Mouse (Mus musculus) embryonic facial prominence, embryonic 10.5 days (tissue): ENCODE measurements around the gene Chn2. TPM values are rescaled to one million over a fixed set of nuclear protein-coding genes. Genes with fewer than 3 reads are reported as not detected.

Experiments used
- DNase-seq: peaks from one replicate; pipeline ENCODE4 v3.0.0-alpha.2; 2017; ENCODE audit warnings: low spot score
- H3K27ac ChIP-seq: fragments of 300-500 bp; sonication (generic); replicated peaks from 2 replicates; pipeline ENCODE4 v1.5.1; 2016; ENCODE audit warnings: mild to moderate bottlenecking
- H3K27me3 ChIP-seq: fragments of 300-500 bp; sonication (generic); replicated peaks from 2 replicates; pipeline ENCODE4 v1.6.1; 2016; ENCODE audit warnings: low read depth, mild to moderate bottlenecking; ENCODE audit not compliant: poor library complexity, severe bottlenecking
- H3K36me3 ChIP-seq: fragments of 300-500 bp; sonication (generic); replicated peaks from 2 replicates; pipeline ENCODE4 v1.6.1; 2016; ENCODE audit warnings: mild to moderate bottlenecking, moderate library complexity
- H3K4me1 ChIP-seq: fragments of 300-500 bp; sonication (generic); 2 replicates; pipeline ENCODE4 v1.6.1; 2016
- H3K4me3 ChIP-seq: fragments of 300-500 bp; sonication (generic); 2 replicates; pipeline ENCODE4 v1.5.1; 2016; ENCODE audit warnings: mild to moderate bottlenecking, moderate library complexity
- H3K9me3 ChIP-seq: fragments of 300-500 bp; sonication (generic); 2 replicates; pipeline ENCODE4 v1.6.1; 2016; ENCODE audit warnings: mild to moderate bottlenecking
- WGBS: fragments of 180-500 bp; shearing (Covaris S2); methylation state at CpG from one replicate; pipeline ENCODE4 v1.1.7; 2016; 5-methylcytosine and 5-hydroxymethylcytosine counted together
- polyA plus RNA-seq: library from polyadenylated mRNA; unstranded; fragments of >200 nt; fragmentation: Nextera tagmentation; extraction: Ambion mirVana; gene quantifications from 2 replicates; pipeline ENCODE4 v1.2.1, GENCODE M21; 2016

The Chn2 gene
- polyA plus RNA-seq, 1 experiment from 2014 or later, result 11.3 TPM

DNA sequence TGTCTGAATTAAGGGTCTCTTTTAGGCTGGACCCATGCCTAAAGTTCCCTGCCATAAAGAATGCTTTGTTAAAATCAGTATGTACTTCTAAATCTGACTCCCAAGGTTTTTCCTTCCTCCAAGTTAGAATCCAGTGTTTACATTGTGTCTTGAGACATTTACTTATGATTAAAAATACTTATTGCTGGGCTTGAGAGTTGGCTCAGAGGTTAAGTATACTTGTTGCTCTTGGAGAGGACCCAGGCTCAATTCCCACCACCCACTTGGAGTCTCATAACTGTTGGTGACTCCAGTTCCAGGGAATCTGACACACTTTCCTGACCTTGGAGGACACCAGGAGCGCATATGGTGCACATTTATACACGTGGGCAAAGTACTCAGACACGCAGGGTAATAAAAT is 20.9 kb downstream of the Chn2 start:
- no peak for DNase-seq
- Histone ChIP-seq H3K27me3 (no peaks in the 10 kb centered on the region), H3K4me1 (peaks cover 23% of the 10 kb centered on the region), H3K9me3 (no peaks in the 10 kb centered on the region), H3K4me3 (no peak overlapping the region), H3K36me3 (no peaks in the 10 kb centered on the region), H3K27ac (no peak overlapping the region)
- WGBS, result 91% methylated on average over 3 of the region's 3 CpGs

DNA sequence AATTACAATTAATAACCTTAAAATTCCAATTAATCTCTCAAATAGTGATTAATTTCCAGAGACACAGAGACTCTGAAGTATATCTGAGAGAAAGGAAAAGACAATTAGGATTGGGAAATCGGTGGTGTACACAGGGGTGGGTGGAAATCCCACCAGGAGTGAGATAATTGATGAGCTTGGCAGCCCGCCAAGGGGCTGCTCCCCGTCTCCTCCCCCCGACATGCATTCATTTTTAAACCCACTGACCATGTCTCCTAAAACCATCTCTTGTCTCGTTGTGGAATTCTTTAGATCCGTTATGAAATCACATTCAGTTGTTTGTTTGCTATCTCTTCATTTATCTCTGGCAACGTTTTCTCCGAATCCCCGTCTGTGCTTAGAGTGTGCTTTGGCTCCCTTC is 22.0 kb downstream of the Chn2 start:
- Histone ChIP-seq H3K27ac (no peak overlapping the region), H3K4me1 (peaks cover 20% of the 10 kb centered on the region), H3K27me3 (no peaks in the 10 kb centered on the region), H3K4me3 (no peak overlapping the region), H3K36me3 (no peaks in the 10 kb centered on the region), H3K9me3 (no peaks in the 10 kb centered on the region)
- 79% methylated on average over 9 of the region's 9 CpGs for WGBS
- DNase-seq, result no peak

DNA sequence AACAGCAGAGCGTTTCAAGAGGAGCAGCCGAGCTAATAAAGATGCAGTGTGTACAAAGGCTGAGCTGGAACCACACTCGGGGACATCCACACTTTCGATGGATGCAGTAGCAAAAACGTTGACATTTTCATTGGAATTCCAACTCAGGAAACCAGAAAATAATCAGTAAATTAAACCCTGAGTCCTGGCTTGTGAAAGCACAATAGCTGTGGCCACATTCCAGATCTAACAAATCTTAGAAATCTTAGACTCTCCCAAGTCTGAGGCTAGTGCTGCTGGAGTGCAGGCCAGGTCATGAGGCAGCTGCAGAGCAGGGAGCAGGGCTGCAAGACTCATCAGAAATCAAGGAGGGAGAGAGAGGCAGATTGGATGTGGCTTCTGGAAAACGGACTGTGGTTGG is 24.5 kb downstream of the Chn2 start:
- no peaks in the 10 kb centered on the region for H3K36me3 ChIP-seq
- no peaks in the 10 kb centered on the region for H3K27me3 ChIP-seq
- H3K4me3 ChIP-seq, result no peak overlapping the region
- H3K9me3 ChIP-seq, result no peaks in the 10 kb centered on the region
- peaks cover 19% of the 10 kb centered on the region for H3K4me1 ChIP-seq
- no peak overlapping the region for H3K27ac ChIP-seq
- no peak for DNase-seq
- WGBS, result 74% methylated on average over 6 of the region's 6 CpGs

DNA sequence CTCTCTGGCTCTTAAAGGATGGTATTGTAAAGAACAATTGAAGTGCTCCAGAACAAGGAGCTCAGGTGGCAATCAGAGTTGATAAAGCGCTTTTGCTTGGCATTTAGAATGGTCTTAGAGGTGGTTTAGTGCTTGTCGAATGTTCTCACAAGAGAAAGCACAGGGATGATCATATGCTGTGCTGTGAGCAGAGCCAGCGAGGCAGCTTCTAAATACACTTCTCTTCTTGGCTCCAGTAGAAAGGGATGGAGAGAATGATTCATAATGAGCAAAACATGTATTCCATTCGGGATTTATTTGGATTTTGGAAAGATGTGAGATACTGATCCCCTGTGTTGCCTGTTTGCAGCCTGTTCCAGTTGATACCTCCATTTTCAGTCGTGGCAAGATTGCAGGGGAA is 28.0 kb downstream of the Chn2 start:
- WGBS, result 81% methylated on average over 5 of the region's 5 CpGs
- Histone ChIP-seq H3K36me3 (no peaks in the 10 kb centered on the region), H3K27ac (no peak overlapping the region), H3K4me3 (no peak overlapping the region), H3K9me3 (no peaks in the 10 kb centered on the region), H3K4me1 (peaks cover 16% of the 10 kb centered on the region), H3K27me3 (no peaks in the 10 kb centered on the region)
- no peak for DNase-seq

DNA sequence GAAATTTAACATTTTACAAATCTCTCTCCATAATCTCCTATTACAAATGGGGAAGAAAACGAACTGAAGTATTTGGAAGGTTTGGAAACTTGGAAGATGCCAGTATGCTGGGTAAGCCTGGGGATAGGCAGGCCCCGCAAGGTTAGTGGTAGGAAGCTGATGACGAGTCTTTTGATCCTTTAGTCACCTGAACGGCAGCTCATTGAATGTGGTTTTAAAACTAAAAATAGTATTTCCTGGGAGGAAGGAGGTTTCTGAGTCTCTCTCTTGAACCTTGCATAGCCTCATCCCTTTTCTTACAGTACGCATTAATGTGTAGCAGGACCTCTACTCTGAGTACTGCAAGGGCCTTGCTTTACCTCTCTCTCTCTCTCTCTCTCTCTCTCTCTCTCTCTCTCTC is 29.5 kb downstream of the Chn2 start:
- WGBS, result 80% methylated on average over 5 of the region's 5 CpGs
- no peak for DNase-seq
- Histone ChIP-seq H3K36me3 (no peaks in the 10 kb centered on the region), H3K27ac (no peak overlapping the region), H3K27me3 (no peaks in the 10 kb centered on the region), H3K9me3 (no peaks in the 10 kb centered on the region), H3K4me3 (no peak overlapping the region), H3K4me1 (peaks cover 10% of the 10 kb centered on the region)

DNA sequence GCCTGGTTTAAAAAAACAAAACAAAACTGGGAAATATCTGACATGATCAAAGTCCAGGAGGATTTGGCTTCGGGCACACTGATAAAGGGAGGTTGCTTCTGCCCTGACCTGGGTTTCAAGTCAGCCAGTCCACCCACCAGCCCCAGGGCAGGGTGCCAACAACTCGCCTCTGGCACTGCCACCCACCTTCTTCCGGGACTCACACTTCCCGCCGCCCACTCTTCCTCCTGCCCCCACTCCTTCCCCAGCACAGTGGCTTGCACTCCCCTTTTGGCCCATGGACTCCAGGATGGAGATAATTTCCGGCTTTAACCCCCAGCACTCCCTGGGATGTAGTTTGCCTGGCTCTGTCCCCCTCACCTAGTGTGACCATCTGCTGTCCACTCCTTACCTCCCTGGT is 31.4 kb downstream of the Chn2 start:
- no peak for DNase-seq
- WGBS, result 68% methylated on average over 6 of the region's 6 CpGs
- H3K36me3 ChIP-seq, result no peaks in the 10 kb centered on the region

DNA sequence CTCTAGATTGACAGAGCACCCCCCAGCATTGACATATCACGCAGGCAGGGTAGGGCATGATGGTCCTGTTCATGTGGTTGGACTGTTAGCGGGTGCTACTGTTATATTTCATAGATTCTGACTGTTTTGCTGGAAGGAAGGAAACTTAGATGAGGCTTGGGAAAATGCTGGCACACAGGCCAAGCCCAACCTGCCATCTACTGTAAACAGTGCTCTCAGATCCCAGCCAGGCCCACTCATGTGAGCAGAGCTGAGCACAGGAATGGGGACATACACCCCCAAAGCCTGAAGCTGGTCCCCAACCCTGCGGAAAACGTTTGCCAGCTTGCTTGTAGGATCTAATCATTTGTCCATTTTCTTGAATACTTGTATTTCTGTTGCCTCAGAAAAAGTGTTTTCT is 32.1 kb downstream of the Chn2 start:
- Histone ChIP-seq H3K27me3 (no peaks in the 10 kb centered on the region), H3K27ac (no peak overlapping the region), H3K36me3 (no peaks in the 10 kb centered on the region), H3K4me3 (no peak overlapping the region), H3K9me3 (no peaks in the 10 kb centered on the region), H3K4me1 (peaks cover 17% of the 10 kb centered on the region)
- WGBS, result 83% methylated on average over 4 of the region's 4 CpGs
- no peak for DNase-seq

More for the DNA sequence above, 31.4 kb downstream of the Chn2 start:
- Histone ChIP-seq H3K27ac (no peak overlapping the region), H3K27me3 (no peaks in the 10 kb centered on the region), H3K4me3 (no peak overlapping the region), H3K9me3 (no peaks in the 10 kb centered on the region), H3K4me1 (peaks cover 17% of the 10 kb centered on the region)

DNA sequence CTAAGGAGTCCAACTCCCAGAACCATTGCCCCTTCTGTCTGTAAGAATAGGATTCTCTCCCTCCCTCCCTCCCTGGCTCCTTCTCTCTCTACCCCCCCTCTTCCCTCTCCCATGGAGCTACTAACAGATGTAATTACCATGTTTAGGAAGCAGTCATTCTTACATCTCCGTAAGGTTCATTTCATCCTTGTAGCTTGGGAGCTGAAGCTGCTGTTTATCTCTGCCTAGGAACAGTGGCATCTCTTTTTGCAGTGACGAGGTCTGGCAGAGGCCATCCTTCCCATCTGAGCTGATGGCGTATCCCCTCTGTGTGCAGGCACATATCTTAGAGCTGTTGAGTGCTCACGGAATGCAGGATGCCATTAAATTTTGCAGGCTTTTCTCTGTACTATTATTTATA is 35.1 kb downstream of the Chn2 start:
- Histone ChIP-seq H3K4me1 (peaks cover 15% of the 10 kb centered on the region), H3K36me3 (no peaks in the 10 kb centered on the region), H3K27me3 (no peaks in the 10 kb centered on the region), H3K4me3 (no peak overlapping the region), H3K9me3 (no peaks in the 10 kb centered on the region), H3K27ac (no peak overlapping the region)
- no peak for DNase-seq
- 67% methylated on average over 4 of the region's 4 CpGs for WGBS

DNA sequence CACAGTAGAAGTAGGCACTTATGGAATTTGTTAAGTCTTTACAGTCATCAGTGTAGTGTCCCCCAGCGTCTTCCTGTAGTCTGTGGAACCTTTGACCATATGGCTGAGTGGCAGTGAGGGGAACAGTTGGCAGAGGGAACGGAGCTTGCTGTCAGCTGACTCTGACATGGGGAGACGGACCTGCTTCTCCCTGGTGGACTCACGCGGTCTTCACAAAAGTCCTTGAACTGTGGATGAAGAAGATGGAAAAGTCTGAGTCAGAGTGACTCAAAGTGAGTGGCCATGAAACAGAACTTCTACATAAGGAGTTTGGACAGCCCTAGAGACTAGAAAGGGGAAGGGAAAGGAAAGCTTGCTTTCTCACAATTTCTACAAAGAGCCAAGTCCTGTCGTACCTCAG is 36.1 kb downstream of the Chn2 start:
- Histone ChIP-seq H3K27ac (no peak overlapping the region), H3K4me3 (no peak overlapping the region), H3K27me3 (no peaks in the 10 kb centered on the region), H3K36me3 (no peaks in the 10 kb centered on the region), H3K4me1 (peaks cover 15% of the 10 kb centered on the region), H3K9me3 (no peaks in the 10 kb centered on the region)
- no peak for DNase-seq
- WGBS, result 86% methylated on average over 6 of the region's 6 CpGs

DNA sequence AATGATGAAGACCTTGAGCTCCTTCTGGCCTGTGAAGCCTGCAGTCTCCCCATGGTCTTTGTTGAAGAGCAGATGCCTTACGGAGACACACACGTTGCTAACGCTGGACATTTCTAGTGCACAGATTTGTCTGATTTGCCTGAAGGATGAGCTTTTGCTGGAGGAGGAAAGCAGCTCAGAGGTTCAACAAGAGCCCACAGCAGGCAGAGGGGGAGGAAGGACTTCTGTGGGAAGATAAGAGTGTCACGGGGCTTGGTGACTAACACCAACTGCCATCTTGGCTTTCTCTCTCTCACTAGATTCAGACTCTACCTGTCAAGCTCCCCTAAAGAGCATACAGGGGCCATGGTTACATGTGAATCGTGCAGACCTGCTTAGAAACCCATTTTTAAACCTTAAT is 37.3 kb downstream of the Chn2 start:
- 88% methylated on average over 5 of the region's 5 CpGs for WGBS
- Histone ChIP-seq H3K4me1 (peaks cover 10% of the 10 kb centered on the region), H3K4me3 (no peak overlapping the region), H3K27ac (no peak overlapping the region), H3K9me3 (no peaks in the 10 kb centered on the region), H3K27me3 (no peaks in the 10 kb centered on the region), H3K36me3 (no peaks in the 10 kb centered on the region)
- no peak for DNase-seq

DNA sequence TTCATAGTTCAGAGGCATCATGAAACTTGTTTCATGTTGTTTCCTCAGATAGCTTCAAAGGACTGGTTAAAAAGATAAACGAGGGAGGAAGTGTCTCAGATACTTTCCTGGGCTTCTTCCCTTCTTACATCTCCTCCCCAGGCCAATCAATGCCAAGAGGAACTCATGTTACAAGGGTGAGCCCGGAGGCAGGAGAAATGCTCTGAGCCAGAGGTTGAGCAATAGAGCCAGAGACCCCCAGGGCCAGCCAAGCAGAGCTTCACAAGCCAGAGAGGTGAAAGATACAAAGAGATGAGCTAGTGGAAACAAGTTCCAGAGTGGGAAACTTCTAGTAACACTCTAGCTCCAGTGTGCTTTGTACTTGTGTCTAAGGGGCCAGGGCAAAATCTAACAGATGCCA is 38.9 kb downstream of the Chn2 start:
- 59% methylated on average over 2 of the region's 2 CpGs for whole genome bisulfite sequencing

DNA sequence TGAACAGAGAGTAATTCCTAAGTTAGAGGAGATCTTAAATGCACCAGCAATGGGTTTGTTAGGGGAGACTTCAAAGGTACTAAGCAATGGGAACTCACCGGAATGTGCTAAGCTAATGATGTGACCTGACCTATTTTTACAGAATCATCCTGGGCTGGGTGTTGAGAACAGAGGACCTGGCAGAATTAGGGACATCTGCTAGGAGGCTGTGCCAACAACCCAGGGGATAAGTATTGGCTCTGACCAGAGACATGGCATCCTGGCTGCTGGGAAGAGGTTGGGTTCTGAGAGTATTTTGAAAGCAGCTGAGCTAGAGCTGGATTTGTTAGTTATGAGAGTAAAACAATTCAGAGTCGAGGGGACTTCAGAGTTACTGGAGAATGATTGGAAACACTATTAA is 40.5 kb downstream of the Chn2 start:
- Histone ChIP-seq H3K4me3 (no peak overlapping the region), H3K27me3 (no peaks in the 10 kb centered on the region), H3K27ac (no peak overlapping the region), H3K9me3 (no peaks in the 10 kb centered on the region), H3K4me1 (peaks cover 15% of the 10 kb centered on the region), H3K36me3 (no peaks in the 10 kb centered on the region)
- DNase-seq, result no peak
- 90% methylated on average over 2 of the region's 2 CpGs for WGBS

More for the DNA sequence above, 38.9 kb downstream of the Chn2 start:
- Histone ChIP-seq H3K27me3 (no peaks in the 10 kb centered on the region), H3K36me3 (no peaks in the 10 kb centered on the region), H3K4me1 (peaks cover 12% of the 10 kb centered on the region), H3K4me3 (no peak overlapping the region), H3K9me3 (no peaks in the 10 kb centered on the region), H3K27ac (no peak overlapping the region)
- no peak for DNase-seq

DNA sequence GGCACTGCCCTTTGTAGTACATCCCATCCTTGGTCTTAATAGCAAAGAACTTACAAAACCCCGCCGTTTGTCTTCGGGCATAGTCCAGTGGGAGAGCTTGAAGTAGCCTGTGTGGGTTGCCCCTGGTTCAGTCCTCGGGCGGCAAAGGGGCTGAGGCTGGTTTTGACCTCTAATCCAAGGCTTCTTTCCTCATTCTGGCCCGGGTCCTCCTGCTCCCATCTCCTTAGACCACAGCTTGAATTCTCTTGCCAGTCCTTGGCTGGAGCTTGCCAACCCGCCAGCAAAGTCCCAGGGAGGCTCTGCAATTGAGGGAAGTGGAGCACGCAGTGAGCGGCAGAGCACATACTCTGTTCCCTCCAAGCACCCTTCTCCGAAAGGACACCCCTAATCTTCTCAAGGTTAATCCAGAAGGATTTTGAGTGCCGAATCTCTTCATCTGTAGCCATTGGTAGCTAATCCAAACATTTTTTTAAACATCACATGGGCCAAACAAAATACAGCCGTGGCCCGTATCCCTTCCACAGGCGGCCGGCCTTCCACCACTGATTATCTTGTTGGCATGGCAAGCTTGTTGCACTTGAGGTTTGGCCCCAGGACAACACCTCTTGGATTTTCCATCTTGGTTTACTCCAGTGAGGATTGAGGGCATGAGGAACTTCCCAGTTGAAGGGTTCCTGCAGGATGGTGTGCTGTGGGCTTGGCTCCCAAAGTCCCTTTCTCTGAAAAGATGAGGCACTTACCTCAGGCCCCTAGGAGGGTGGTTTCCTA is 41.3 kb downstream of the Chn2 start:
- DNase-seq, result no peak
- Histone ChIP-seq H3K4me3 (no peak overlapping the region), H3K9me3 (no peaks in the 10 kb centered on the region), H3K36me3 (no peaks in the 10 kb centered on the region), H3K27me3 (no peaks in the 10 kb centered on the region), H3K4me1 (peaks cover 22% of the 10 kb centered on the region), H3K27ac (no peak overlapping the region)
- WGBS, result 92% methylated on average over 15 of the region's 15 CpGs
